Mouse (Mus musculus) adrenal gland, adult 8-10 months (tissue): ENCODE data around the gene Cbr2. TPM values are rescaled to one million over a fixed set of nuclear protein-coding genes. Genes with fewer than 3 reads are reported as not detected.
"Not testable (repeated sequence)": the region's sequence is repeated elsewhere in the genome, so short reads cannot be mapped to it uniquely, and the experiment has no call there.

Source experiments
- DNase-seq: peaks from one replicate; pipeline ENCODE4 v3.0.0; 2022
- total RNA-seq, 4 experiments: library from RNA; stranded (reverse); gene quantifications; 2 replicates each; pipeline ENCODE4 v1.2.4; 2022

Gene Cbr2
- total RNA-seq, 4 experiments from 2014 or later = 4.8 to 11.4 (median 6.5) TPM

DNA sequence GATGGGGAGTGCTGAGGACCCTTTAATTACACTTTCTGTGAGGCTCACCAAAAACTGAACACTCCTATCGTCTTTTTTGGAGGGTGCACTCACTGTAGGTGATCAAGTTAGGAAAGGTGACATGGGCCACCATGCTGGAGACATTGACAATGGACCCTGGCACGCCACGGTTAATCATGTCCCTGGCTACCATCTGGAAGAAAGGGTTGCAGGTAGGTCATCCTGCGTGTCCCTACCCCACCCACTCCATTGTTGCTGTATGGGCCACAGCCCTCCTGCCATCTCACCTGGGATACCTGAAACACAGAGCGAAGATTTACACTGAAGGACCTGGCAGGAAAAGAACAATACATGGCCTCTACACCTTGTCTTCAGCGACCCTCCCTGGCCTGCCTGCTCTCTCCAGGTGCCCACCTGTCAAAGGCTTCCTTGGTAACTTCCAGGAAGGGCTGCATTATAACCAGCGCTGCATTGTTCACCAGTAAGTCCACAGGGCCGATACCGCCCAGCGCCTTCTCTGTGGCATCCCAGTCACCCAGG lies 1.5 kb downstream of the Cbr2 start:
- no peak for DNase-seq

DNA sequence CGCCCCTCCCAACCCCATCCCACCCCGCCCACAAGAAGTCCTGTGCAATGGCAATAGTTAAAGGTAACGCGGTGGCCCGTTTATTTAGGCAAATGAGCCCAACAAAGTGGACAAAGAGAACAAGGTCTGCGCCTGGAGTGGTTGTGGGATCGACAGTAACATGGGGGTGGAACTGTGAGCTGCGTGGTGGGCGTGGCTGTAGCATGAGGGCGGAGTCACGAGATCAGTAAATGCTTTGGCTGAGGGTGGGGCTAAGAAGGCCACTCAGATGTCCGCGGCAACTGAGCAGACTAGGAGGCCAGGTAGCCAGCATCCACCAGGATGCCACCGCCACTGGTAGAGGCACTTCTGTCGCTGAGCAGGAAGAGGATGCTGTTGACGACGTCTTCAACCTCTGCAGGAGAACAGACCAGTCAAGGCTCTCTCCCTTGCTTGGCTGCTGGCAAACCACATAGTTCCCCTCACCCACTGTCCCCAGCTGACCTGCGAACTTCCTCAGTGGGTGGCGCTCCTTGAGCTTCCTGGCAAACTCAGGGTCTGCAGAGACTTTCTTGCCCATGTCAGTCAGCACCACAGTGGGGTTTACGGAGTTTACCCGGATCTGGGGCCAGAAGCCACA lies 2.4 kb downstream of the Cbr2 start:
- DNase-seq = not testable (repeated sequence)

GRCm38 (mm10) chr11:120728530-120729240 lies 3.2 kb downstream of the Cbr2 start:
- no peak for DNase-seq

DNA sequence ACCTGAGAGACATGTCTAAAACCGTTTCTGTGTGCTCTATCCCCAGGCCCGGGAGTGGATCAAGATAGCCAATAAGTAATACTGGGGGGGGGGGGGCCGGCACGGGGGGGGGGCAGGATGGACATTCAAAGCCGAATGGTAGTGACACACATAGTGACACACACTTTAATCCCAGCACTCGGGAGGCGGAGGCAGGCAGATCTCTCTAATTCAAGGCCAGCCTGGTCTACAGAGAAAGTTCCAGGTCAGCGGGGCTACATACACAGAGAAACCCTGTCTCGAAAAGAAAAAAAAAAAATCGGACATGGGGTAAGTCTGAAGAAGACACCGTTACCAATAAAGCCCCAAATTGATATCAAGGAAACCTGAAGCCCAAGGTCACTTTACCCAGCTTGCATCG lies 4.3 kb downstream of the Cbr2 start:
- no peak for DNase-seq

DNA sequence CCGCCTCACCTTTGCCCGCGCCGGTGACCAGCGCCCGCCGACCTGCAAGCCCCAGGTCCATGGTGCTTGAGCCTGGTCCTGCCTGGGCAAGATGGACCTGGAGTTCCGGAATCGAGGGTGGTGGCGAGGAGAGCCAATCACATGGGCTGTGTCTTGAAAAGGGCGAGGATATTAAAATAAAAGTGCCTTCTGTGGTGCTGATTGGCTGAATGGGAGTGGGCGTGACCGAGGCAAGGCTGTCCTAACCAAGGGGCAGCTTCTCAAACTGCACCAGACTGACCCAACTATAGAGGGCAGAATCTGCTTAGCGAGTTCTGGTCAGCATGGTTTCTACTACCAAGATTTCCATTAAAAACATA lies 4.8 kb downstream of the Cbr2 start, which contains the start of gene Dcxr:
TSS of gene Dcxr (minus strand) at position 113 of the 359 bp plus-strand sequence.
- DNase-seq = peak; percentile 95

DNA sequence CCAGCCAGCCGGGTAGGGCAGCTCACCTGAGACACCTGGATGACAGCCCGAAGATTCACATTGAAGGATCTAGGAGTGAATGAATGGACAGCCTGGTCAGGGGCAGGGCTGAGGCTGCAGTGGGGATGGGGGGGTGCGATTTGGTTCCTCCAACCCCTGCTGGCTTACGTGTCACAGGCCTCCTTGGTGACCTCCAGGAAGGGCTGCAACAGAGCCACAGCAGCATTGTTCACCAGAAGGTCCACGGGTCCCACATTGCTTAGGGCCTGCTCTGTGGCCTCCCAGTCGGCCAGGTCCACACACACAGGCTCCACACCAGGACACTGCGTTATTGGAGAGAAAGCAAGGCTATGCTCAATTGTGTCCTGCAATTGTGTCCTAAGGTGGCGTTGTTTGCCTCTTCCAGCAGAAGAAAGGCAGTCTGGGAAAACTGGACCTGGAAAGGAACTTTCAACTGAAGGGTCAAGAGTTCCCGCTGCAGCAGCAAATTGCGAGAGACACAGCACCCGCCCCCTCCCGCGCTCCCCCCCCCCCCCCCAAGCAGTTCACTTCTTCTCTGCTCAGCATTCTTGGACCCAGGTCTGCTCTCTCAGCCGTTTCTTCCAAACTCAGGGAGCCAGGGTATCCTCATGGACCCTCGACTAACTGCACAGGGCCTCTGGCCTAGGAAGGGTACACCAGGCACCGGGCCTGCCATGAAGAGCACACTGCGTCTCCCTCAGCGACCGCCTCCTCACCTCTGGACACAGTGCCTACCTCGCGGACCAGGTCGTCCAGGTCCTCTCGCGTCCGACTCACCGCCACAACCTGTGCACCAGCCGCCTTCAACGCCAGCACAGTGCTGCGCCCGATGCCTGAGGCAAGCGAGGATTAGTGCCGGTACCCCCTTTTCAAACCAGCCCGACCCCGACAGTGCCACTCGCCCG lies 5.4 kb downstream of the Cbr2 start:
- DNase-seq = no peak

DNA sequence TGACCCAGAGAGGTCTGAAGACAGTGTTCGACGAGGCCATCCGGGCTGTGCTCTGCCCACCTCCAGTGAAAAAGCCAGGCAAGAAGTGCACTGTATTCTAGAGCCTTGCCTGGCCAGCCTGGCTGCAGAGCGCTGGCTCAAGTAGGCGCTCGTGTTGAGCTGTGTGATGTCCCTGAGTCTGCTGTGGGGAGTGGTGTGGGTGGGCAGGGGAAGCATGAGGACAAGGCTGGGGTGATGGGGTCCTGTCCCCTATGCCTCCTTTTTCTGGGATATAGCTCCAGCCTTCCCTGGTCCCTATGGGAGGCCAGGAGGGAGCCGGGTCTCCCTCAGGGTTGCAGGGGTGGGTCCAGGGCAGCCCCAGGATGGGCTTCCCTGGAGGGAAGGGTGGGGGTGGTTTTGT lies 8.4 kb downstream of the Cbr2 start:
- DNase-seq = no peak

DNA sequence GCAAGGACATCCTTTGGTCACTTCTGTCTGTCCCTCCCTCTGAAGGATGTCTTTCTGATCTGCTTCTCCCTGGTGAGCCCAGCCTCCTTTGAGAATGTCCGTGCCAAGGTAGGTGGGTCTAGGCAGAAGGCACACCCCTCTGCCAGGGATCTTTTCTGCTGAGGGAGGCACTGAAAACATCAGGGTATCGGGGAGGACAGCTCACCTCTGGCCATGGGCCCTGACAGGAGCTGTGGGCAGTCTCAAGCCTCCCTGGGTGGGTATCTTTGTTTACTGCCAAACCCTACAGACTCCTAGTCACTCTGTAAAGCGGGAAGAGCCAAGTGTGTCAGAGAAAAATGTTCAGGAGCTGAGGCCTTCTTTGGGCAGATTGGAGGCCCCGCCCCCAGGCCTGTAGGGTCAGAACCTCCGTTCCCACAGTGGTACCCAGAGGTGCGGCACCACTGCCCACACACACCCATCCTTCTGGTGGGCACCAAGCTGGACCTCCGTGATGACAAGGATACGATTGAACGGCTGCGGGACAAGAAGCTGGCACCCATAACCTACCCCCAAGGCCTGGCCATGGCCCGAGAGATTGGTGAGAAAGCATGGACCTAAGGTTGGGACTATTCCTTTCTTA lies 9.0 kb downstream of the Cbr2 start:
- no peak for DNase-seq

DNA sequence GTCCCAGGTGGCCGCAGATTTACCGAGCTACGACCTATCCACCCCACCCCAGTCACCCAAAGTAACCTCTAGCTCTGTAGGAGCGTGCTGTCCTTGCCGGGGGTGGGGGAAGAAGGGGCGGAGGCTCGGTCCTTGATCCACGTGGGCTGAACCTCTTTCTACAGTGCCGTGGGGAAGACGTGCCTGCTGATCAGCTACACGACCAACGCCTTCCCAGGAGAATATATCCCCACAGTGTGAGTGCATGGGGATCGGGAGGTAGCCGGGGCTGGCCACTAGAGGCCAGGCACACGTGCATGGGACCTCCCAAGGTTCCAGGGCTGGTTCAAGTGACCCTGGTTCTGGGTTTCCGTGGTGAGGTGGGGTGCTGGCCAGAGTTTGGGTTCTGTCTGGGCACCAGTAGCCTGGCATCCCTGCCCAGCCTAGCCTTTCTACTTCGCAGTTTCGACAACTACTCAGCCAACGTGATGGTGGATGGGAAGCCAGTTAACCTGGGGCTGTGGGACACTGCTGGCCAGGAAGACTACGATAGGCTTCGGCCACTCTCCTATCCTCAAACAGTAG lies 9.8 kb downstream of the Cbr2 start:
- no peak for DNase-seq

- DNase-seq = no peak
Measured at GRCm38 (mm10) chr11:120721124-120722066, 10.5 kb downstream of the Cbr2 start, which contains the start of gene Rac3. Gene Rac3, plus strand, starts transcription at chr11:120721470.

GRCm38 (mm10) chr11:120720450-120720849 lies 11.5 kb downstream of the Cbr2 start:
- peak; percentile 88 for DNase-seq

DNA sequence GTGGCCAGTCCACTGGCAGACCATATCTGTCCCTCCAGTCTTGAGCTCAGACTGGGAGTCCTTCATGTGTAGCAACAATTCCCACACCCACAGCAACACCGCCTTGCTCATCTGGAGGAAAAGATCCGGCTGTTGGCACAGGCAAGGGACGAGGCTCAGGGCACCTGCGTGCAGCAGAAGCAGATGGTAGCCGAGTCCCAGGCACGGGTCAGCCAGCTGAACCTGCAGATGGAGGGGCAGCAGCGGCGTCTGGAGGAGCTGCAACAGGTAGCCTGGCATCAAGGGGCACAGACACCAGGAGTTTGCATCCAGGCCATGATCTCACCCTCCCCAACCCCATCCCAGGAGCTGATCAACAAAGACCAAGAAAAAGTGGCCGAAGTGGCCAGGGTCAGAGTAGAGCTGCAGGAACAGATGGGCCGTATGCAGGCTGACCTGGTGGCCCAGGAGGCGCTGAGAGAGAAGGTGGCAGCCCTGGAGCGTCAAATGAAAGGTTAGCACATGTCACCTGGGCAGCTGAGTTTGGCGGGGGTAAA lies 12.0 kb downstream of the Cbr2 start:
- no peak for DNase-seq

- DNase-seq = no peak
Measured at GRCm38 (mm10) chr11:120719242-120719641, 12.7 kb downstream of the Cbr2 start.

DNA sequence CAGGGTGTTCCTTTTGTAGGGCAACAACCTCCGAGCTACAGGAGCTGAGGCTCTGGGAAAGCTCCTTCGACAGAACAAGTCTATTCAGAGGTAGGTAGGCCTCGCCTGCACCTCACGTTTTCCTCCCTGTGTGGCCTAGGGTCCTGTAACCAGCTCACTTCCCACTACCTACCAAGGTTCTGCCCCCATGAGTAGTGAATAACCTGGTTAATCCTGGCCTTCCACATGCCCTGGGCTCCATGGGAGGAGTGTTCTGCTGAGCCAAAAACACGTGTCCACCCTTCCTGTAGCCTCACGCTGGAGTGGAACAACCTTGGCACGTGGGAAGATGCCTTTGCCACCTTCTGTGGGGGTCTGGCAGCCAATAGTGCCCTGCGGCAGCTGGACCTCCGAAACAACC lies 16.8 kb downstream of the Cbr2 start:
- DNase-seq = no peak

GRCm38 (mm10) chr11:120714546-120714945 lies 17.4 kb downstream of the Cbr2 start:
- no peak for DNase-seq

DNA sequence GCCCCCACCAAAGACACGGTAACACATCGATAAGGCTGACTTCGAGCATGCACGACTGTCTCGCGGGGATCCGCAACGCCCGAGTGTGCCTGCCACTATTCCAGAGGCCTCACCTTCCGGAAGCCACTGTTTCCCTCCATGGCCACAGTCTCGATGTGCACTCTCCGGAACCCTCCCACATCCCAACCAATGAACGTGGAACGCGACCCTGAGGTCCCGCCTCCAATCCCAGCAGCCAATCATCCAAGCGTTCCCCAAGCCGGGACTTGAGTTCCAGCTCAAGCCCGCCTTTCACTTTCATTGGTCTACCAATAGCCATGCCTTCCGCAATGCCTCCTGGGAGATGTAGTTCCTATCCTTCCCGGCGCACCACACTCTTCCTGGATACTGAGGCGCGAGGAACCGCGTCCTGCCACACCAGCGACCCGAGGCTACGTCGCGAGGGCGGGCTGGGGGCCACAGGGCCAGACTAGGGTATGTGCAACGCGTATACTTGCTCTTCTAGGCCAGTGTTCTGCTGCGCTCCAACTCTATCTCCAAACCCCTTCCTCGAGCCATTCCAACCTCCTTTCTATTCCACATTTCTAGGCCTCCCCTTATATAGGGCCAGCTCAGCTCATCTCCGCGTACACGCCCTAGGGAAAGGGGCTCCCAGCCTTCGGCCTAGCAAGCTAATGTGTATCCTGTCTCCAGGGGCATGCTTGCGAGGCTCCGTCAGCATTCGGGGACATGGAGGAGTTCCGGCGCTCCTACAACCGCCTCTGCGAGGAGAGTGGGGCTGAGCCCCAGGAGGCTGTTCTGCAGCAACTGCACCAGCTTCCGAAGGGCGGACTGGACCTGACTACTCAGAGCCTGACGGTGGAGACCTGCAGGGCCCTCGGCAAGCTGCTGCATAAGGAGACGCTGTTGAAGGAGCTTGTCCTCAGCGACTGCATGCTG lies 18.1 kb downstream of the Cbr2 start, which contains the start of the genes Cenpx and Lrrc45:
TSS of gene Cenpx (minus strand) at position 159 of the 939 bp plus-strand sequence.
TSS of gene Lrrc45 (plus strand) at position 346 of the 939 bp plus-strand sequence.
- DNase-seq = peak; percentile 98

DNA sequence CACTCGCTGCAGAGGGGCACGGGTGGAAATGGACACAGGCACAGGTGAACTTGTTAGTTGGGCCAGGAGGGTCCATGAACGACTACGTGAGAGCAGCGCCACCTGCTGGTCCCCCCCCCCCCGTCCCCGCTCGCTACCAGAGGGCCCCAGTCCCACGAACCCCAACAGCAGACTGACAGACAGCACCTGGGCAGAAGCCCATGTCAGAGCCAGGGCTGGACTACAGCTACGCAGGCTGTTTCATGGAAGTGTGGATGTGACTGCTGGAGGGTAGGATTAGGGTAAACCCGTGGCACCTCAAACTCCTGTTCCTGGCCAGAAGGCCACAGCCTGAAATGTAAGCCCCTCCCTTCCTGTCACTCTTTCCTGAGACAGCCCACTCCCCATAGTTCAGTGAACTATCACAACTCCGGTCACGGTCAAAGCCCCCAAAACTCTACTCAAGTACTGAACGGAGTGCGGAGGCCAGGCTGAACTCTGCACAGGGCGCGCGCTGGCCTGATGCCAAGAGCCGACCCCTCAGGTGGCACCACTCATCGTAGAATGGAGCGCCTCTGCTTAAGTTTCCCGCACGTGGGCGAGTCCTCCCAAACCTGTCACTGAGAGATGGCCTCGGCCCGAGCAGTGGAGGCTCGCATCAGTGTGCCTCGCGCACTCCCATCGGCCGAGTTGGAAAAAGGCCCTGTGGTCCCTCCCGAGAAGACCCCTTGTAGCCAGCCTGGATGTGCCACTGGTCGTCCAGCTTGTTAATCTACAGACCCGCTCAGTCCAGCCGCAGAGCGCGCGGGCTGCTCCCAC lies 18.9 kb downstream of the Cbr2 start:
- no peak for DNase-seq

DNA sequence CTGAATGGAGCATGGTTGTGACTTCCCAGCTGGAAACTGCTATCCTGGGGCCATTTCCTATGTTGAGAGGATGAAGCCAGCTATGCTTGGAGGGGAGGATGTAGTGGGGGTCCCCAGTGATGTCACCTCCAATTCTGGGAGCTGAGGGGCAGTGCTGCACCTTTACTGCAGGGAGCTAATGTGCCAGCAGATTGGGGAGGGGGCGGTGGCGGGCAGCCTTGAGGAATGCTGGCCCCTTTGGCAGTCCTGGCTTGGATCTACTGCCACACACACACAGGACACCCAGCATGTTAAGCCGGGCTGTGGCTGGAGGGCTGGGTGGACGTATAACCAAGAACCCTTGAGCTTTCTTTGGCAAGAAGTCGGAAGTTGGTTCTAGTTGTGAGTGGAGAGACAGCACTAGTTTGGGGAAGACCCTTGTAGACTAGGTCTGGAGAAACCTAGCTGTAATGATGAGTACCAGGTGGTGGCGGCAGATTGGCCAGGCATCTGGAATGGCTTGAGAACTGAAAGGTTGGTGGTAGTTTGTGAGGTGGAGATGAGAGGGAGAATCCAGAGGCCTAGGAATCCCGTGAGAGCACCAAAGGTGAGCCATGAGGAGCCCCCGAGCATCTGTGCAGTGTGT lies 19.8 kb downstream of the Cbr2 start:
- no peak for DNase-seq
